Mouse (Mus musculus) lung, adult 2 months (tissue): ENCODE measurements around the gene Map3k14.

ENCODE experiments used
- CTCF ChIP-seq: fragments of 200-500 bp; IDR thresholded peaks from 2 replicates; pipeline ENCODE4 v1.5.1; 2011; ENCODE audit warnings: mild to moderate bottlenecking, low read length, control low read depth; ENCODE audit not compliant: insufficient read depth
- POLR2A ChIP-seq: fragments of 200-500 bp; IDR thresholded peaks from 2 replicates; pipeline ENCODE4 v1.6.1; 2011; ENCODE audit warnings: low read depth, mild to moderate bottlenecking, control low read depth, low read length, borderline replicate concordance; ENCODE audit errors: extremely low read depth

DNA sequence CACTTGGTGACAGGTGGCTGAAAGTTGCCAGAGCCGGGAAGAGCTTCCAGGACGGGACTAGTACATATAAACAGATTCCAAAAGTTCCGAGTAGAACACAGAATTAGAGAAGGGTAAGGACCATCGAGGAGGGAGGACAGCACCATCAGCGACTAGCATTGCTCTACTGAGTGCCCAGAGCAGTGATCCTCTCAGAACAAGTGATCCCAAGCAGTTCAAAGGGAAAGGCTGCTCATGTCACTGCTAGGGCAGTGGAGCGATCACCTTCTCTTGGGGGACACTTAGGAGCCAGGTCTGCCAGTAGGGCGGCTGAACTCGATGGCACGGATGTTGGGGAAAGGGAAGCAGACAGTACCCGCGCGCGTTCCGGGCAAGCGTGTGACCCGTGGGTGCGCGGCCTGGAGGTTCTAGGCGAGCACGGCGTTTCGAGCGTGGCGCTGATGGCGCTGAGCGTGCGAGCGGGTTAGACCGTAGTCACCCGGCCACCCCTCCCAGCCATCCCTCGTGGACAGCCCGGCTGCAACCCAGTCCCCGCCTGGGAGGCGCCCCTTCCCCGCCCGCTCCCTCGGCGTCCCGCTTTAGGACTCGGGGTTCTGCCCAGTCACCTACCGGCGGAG is 435 bp downstream of the Map3k14 start:
- no peak for TF ChIP-seq CTCF
- TF ChIP-seq POLR2A: no peak; the same call in 1 of the 2 replicates
